Comparison of ENCODE assay signal across 9 mouse cellular contexts in genomic region chr19:47240076-47240475, GRCm38 (mm10).
DNase-seq lines count a peak whose midpoint lies in the region; ATAC-seq lines count a peak whose summit lies in the region.
"Had no signal": no experiment of that assay in that cellular context is flagged by ENCODE, and none has a peak within 500 bp of the region (broad histone marks: within the 10 kb centered on the region; RNA-seq: fewer than 3 reads in every experiment).

No protein-coding gene starts in this region.

- WGBS in heart, embryonic 12.5 days: 23% methylated on average over 12 of the region's 12 CpGs
- 34% methylated on average over 12 of the region's 12 CpGs for WGBS in hindbrain, embryonic 13.5 days

- H3K4me3 ChIP-seq in heart, embryonic 12.5 days: peak overlapping the region; percentile 38
- no peak overlapping the region for H3K4me3 ChIP-seq in hindbrain, embryonic 13.5 days

- no peaks in the 10 kb centered on the region for H3K36me3 ChIP-seq in heart, embryonic 12.5 days
- H3K36me3 ChIP-seq in hindbrain, embryonic 13.5 days: no peaks in the 10 kb centered on the region

- peak; percentile 38; the same call in 1 of the 2 replicates for ATAC-seq in heart, embryonic 12.5 days (ENCODE audit: insufficient number of reproducible peaks, low FRiP score)
- ATAC-seq in hindbrain, embryonic 13.5 days (ENCODE audit: low FRiP score): no peak
- no peak for ATAC-seq in erythroblast, adult 5-6 weeks (replicated peaks; ENCODE audit: low FRiP score, poor library complexity, severe bottlenecking)

- H3K9me3 ChIP-seq in heart, embryonic 12.5 days (replicated peaks): no peaks in the 10 kb centered on the region
- no peaks in the 10 kb centered on the region for H3K9me3 ChIP-seq in hindbrain, embryonic 13.5 days

- no peak for DNase-seq in heart, postnatal 14 days
- DNase-seq in ZHBTc4 (ENCODE audit: low read depth, low spot score): peak; percentile 96
- DNase-seq in mesoderm, embryonic 11.5 days (ENCODE audit: low read depth, low spot score): peak; percentile 81
- no peak for DNase-seq in adrenal gland, adult (ENCODE audit: inconsistent age in 2 of 2, low spot score in 1 of 2)
- DNase-seq in frontal cortex, postnatal 25 days (ENCODE audit: low spot score in 2 of 2): no peak
- DNase-seq: kidney, adult 2 months had no signal

- H3K9ac ChIP-seq in heart, embryonic 12.5 days: peak overlapping the region; percentile 36; the same call in 1 of the 2 replicates
- no peak overlapping the region for H3K9ac ChIP-seq in hindbrain, embryonic 13.5 days

- H3K27ac ChIP-seq in heart, embryonic 12.5 days (ENCODE audit: poor library complexity, severe bottlenecking): no peak overlapping the region
- H3K27ac ChIP-seq in hindbrain, embryonic 13.5 days: no peak overlapping the region

- no peaks in the 10 kb centered on the region for H3K4me1 ChIP-seq in heart, embryonic 12.5 days (replicated peaks)
- 0 out of 2 replicates have a peak, but pooled peaks cover 6% of the 10 kb centered on the region for H3K4me1 ChIP-seq in hindbrain, embryonic 13.5 days (replicated peaks)

- intact Hi-C loops in heart, postnatal 14 days (cut with DNase I): no loop called here

- peak overlapping the region; percentile 56 for H3K4me2 ChIP-seq in heart, embryonic 12.5 days
- peak overlapping the region; percentile 34 for H3K4me2 ChIP-seq in hindbrain, embryonic 13.5 days

- peaks cover 11% of the 10 kb centered on the region; the same call in 1 of the 2 replicates for H3K27me3 ChIP-seq in heart, embryonic 12.5 days (replicated peaks)
- peaks cover 7% of the 10 kb centered on the region; the same call in 1 of the 2 replicates for H3K27me3 ChIP-seq in hindbrain, embryonic 13.5 days

Comparison
In these comparisons a context has a peak if more than half of its experiments do, and no peak if none do; other contexts are left out.
1. DNase-seq: peak in ZHBTc4 (single experiment) and mesoderm, embryonic 11.5 days (single experiment); none in heart, postnatal 14 days (0 of 2), adrenal gland, adult (0 of 2) and frontal cortex, postnatal 25 days (0 of 2).